Mouse (Mus musculus) heart, embryonic 11.5 days (tissue): ENCODE measurements around the gene Snapc4. TPM values are rescaled to one million over a fixed set of nuclear protein-coding genes. Genes with fewer than 3 reads are reported as not detected.

ENCODE experiments used
- ATAC-seq: fragments of 200-750 bp; cut with Nextera tagmentation; replicated peaks from 2 replicates; pipeline ENCODE4 v1.8.0; 2017; ENCODE audit warnings: moderate library complexity; ENCODE audit not compliant: insufficient number of reproducible peaks, low FRiP score, low TSS enrichment
- H3K27ac ChIP-seq: fragments of 300-500 bp; sonication (generic); 2 replicates; pipeline ENCODE4 v1.5.1; 2014; ENCODE audit warnings: mild to moderate bottlenecking, low read depth, low read length
- H3K27me3 ChIP-seq: fragments of 300-500 bp; sonication (generic); 2 replicates; pipeline ENCODE4 v1.6.1; 2014; ENCODE audit warnings: mild to moderate bottlenecking, low read length, mixed read lengths; ENCODE audit not compliant: control insufficient read depth, insufficient read depth
- H3K36me3 ChIP-seq: fragments of 300-500 bp; sonication (generic); 2 replicates; pipeline ENCODE4 v1.6.1; 2014; ENCODE audit warnings: mild to moderate bottlenecking, low read length, moderate library complexity, mixed read lengths; ENCODE audit not compliant: control insufficient read depth, insufficient read depth
- H3K4me1 ChIP-seq: fragments of 300-500 bp; sonication (generic); 2 replicates; pipeline ENCODE4 v1.6.1; 2014; ENCODE audit warnings: low read length; ENCODE audit not compliant: control insufficient read depth, insufficient read depth
- H3K4me2 ChIP-seq: fragments of 300-500 bp; sonication (generic); 2 replicates; pipeline ENCODE4 v1.6.1; 2014; ENCODE audit warnings: mild to moderate bottlenecking, moderate library complexity
- H3K4me3 ChIP-seq: fragments of 300-500 bp; sonication (generic); 2 replicates; pipeline ENCODE4 v1.5.1; 2014; ENCODE audit warnings: low read depth, low read length
- H3K9ac ChIP-seq: fragments of 300-500 bp; sonication (generic); 2 replicates; pipeline ENCODE4 v1.6.1; 2014; ENCODE audit warnings: mild to moderate bottlenecking, low read depth, low read length, moderate library complexity
- H3K9me3 ChIP-seq: fragments of 300-500 bp; sonication (generic); replicated peaks from 2 replicates; pipeline ENCODE4 v1.6.1; 2016; ENCODE audit warnings: low read length; ENCODE audit not compliant: control insufficient read depth
- WGBS: fragments of 180-500 bp; shearing (Covaris S2); extraction: QIAGEN DNeasy Blood & Tissue Kit; methylation state at CpG from one replicate; pipeline ENCODE4 v1.1.7; 2014; ENCODE audit not compliant: insufficient replicate concordance; 5-methylcytosine and 5-hydroxymethylcytosine counted together
- polyA plus RNA-seq: library from polyadenylated mRNA; unstranded; fragments of >200 nt; fragmentation: Nextera tagmentation; extraction: Ambion mirVana; gene quantifications from 2 replicates; pipeline ENCODE4 v1.2.1, GENCODE M21; 2014

Snapc4 gene
- polyA plus RNA-seq, 1 experiment from 2014 or later = 16.8 TPM

DNA sequence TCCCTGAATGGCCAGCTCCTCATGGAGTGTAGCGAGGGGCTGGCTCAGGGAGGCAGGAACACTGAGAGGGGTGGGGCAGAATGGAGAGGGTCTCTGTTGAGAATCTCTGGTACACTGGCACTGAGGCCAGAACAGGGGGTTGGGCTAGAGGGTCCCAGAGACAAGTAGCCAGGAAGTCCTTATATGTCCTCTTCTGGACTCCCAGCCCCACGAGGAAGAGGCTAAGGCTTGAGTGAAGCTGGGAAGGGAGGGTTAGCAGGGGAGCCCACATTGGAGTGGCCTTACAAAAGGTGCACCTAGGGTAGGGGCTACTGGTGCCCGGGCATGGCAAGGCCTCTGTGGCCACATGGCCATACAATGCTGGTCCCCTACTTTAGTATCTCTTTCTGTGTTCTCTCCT is 63.1 kb downstream of the Snapc4 start:
- no peak overlapping the region for H3K9ac ChIP-seq

GRCm38 (mm10) chr2:26316576-26317246 is 63.7 kb downstream of the Snapc4 start:
- peak overlapping the region; percentile 94 for H3K9ac ChIP-seq
- no peak overlapping the region; the same call in 1 of the 2 replicates for H3K27ac ChIP-seq
- 63% methylated on average over 9 of the region's 9 CpGs for WGBS
- H3K4me1 ChIP-seq = peaks cover 41% of the 10 kb centered on the region
- no peaks in the 10 kb centered on the region for H3K9me3 ChIP-seq
- no peak for ATAC-seq
- no peaks in the 10 kb centered on the region for H3K27me3 ChIP-seq
- H3K4me2 ChIP-seq = peak overlapping the region; percentile 94
- H3K36me3 ChIP-seq = no peaks in the 10 kb centered on the region
- peak overlapping the region; percentile 90 for H3K4me3 ChIP-seq

More for the DNA sequence above, 63.1 kb downstream of the Snapc4 start:
- Histone ChIP-seq H3K27me3 (no peaks in the 10 kb centered on the region), H3K4me1 (peaks cover 37% of the 10 kb centered on the region), H3K9me3 (no peaks in the 10 kb centered on the region), H3K4me2 (peak overlapping the region; percentile 94), H3K27ac (no peak overlapping the region), H3K4me3 (no peak overlapping the region), H3K36me3 (no peaks in the 10 kb centered on the region)
- no peak for ATAC-seq
- 65% methylated on average over 3 of the region's 3 CpGs for WGBS

- 1% methylated on average over 11 of the region's 11 CpGs for WGBS
- H3K36me3 ChIP-seq = no peaks in the 10 kb centered on the region
- peak overlapping the region; percentile 92 for H3K27ac ChIP-seq
- H3K9me3 ChIP-seq = no peaks in the 10 kb centered on the region
- H3K9ac ChIP-seq = peak overlapping the region; percentile 94
- peak; percentile 33 for ATAC-seq
- no peaks in the 10 kb centered on the region for H3K27me3 ChIP-seq
- H3K4me2 ChIP-seq = peak overlapping the region; percentile 94
- H3K4me3 ChIP-seq = peak overlapping the region; percentile 90
- H3K4me1 ChIP-seq = peaks cover 41% of the 10 kb centered on the region
Observed at GRCm38 (mm10) chr2:26315925-26316311, 64.5 kb downstream of the Snapc4 start.

DNA sequence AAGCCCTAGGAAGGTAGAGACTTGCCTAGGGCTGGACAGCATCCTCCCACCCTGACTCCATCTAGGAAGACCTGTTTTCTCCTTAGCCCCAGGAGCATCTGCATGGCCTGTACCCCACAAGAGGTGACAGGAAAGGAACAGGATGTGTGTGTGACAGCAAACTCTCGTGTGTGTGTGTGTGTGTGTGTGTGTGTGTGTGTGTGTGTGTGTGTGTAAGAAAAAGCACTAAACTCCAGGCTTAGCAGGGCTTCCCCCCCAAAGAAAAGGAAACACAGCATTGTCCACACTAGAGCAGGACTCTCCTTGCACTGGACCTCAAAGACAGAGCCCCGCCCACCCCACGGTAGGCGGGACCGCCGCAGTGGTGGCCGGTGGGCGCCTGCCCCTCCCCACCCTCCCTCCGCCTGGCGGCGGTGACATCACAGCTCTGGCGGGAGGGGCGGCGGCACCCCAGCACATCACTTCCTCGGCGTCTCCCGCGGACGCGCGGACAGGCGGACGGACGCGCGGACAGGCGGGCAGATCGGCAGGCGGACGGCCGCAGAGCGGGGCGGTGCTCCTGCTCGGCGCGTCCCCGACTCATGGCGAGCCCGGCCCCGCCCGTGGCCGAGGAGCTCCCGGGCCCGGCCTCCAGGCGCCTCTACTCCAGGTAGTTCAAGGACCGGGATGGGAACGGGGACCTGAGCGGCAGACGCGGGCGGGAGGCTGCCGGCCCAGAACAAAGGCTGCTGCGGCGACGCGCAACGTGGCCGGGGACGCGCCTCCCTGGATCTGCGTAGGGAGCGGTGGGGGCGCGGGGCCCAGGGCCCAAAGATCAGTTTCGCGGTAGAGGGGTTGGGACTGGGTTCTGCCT is 65.2 kb downstream of the Snapc4 start, which contains the start of gene Gpsm1:
Gene Gpsm1, plus strand, starts transcription at position 444 of the 853 bp plus-strand sequence.
- Histone ChIP-seq H3K27me3 (no peaks in the 10 kb centered on the region), H3K9me3 (no peaks in the 10 kb centered on the region), H3K9ac (peak within 1 kb of the TSS; percentile 94), H3K27ac (peak within 1 kb of the TSS; percentile 92), H3K4me2 (peak within 1 kb of the TSS; percentile 94), H3K4me3 (peak within 1 kb of the TSS; percentile 90), H3K36me3 (no peaks in the 10 kb centered on the region), H3K4me1 (peaks cover 41% of the 10 kb centered on the region)
- WGBS = under 1% methylated on average over 59 of the region's 66 CpGs
- peak; percentile 76 for ATAC-seq

DNA sequence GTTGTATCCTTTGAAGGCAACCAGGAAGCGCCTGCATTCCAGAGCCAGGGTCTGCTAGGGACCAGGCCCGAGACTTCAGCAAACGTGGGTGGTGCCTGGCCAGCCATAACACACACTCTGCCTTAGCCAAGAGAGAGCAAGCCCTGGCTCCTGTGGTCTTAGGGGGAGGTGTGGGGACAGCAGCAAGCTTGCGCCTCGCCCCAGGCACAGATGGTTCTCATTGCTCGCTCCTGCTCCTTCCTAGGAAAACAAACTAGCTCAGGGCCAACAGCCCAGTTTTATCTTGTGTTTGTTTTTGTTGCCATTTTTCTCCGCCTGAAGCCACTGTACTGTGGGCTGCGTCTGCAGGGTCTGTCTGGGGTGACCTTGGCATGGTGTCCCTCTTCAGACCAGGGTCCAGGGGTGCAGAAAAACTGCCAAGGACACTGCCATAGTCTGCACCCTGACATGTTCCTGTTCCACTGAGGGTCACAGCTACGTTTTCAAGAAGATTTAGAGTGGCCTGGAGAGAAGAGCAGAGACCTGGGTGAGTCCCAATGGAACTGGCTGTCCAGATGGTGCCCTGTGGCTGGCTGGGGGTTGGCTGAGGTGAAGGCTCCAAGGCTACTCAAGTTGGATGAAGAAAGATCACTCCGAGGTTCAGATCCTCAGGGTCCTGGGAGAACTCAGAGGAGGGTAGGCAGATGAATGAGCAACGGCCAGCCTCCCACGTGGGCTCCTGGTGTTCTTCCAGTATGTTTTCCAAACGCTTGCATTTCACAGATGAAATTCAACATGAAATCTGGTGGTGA is 66.0 kb downstream of the Snapc4 start:
- Histone ChIP-seq H3K27me3 (no peaks in the 10 kb centered on the region), H3K4me2 (peak overlapping the region; percentile 94), H3K9me3 (no peaks in the 10 kb centered on the region), H3K9ac (peak overlapping the region; percentile 40; the same call in 1 of the 2 replicates), H3K27ac (peak overlapping the region; percentile 92), H3K36me3 (no peaks in the 10 kb centered on the region), H3K4me3 (peak overlapping the region; percentile 90), H3K4me1 (peaks cover 47% of the 10 kb centered on the region)
- no peak for ATAC-seq
- WGBS = 39% methylated on average over 13 of the region's 13 CpGs

DNA sequence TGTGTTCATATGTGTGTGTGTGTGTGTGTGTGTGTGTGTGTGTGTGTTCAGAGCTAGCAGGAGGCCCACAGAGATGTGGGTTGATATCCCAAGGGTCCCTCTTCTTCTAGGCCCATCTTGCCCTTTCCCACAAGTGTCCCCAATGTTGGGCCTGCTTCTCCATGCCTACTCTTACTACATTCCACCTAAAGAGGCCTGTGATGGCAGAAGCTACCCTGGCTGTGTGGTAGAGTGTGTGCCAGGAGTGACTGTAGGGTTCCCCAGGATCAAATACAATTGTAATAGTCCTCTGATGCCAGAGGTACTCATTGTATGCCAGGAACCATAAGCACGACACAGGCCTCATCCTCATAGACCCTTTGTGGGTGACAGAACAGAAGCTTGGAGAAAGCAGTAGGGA is 67.1 kb downstream of the Snapc4 start:
- Histone ChIP-seq H3K4me1 (peaks cover 49% of the 10 kb centered on the region), H3K27me3 (no peaks in the 10 kb centered on the region), H3K27ac (0 out of 2 replicates have a peak overlapping the region, but pooled peaks have one; percentile 30), H3K4me3 (no peak overlapping the region), H3K4me2 (no peak overlapping the region), H3K36me3 (no peaks in the 10 kb centered on the region), H3K9me3 (no peaks in the 10 kb centered on the region), H3K9ac (no peak overlapping the region)
- ATAC-seq = no peak
- WGBS = 75% methylated on average over 1 of the region's 1 CpGs

GRCm38 (mm10) chr2:26312812-26313211 is 67.6 kb downstream of the Snapc4 start:
- 52% methylated on average over 2 of the region's 2 CpGs for WGBS
- Histone ChIP-seq H3K4me2 (no peak overlapping the region), H3K9me3 (no peaks in the 10 kb centered on the region), H3K27ac (no peak overlapping the region), H3K4me1 (peaks cover 44% of the 10 kb centered on the region), H3K36me3 (no peaks in the 10 kb centered on the region), H3K4me3 (no peak overlapping the region), H3K9ac (no peak overlapping the region), H3K27me3 (no peaks in the 10 kb centered on the region)
- ATAC-seq = no peak
